Mouse (Mus musculus): ENCODE data around the gene Tnmd. TPM values are rescaled to one million over a fixed set of nuclear protein-coding genes. Genes with fewer than 3 reads are reported as not detected.

Tnmd gene
- under 1 TPM; 0.25 to 0.44 TPM for total RNA-seq (2021)

DNA sequence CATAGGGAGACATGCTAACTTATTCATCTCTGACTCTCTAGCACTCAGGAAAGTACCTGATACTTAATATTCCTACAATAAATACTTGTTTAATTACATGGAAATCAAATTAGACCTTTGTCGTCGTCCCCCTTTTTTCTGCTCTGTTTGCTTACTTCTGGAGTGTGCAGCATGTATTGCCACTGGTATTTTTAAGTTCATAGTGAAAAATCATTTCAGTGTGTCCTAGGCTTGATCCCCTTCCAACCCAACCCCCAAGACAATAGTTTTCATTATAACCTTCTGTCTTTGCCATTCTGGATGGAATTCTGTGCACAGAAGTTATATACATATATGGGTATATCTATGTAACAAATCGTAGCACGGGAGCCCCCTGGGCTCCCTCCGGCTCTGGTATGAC lies at the start of gene Tnmd:
TSS of gene Tnmd (plus strand) at position 301 of the 400 bp plus-strand sequence.
- no peak for DNase-seq (ENCODE audit: low spot score in 2 of 2)
- intact Hi-C loops (cut with DNase I) = no loop called here

DNA sequence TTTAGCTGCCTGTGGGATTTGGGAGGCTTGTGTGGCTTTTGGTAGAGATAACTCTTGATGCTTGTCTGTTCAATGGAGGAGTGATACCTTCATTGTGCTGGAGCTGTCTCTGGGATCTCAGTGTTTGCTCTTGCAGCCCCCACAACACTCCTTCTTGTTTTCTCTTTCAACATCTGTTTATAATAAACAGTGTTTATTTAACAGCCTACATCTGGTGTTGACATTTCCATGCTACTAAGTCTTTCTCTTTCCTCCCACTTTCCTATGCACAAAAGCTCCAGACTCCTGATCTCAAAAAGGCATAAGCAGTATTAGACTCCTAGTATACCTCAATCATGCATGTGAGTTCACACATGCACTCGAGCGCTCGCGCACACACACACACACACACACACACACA lies 2.9 kb downstream of the Tnmd start:
- no peak for DNase-seq (ENCODE audit: low spot score in 2 of 2)
- intact Hi-C loops (cut with DNase I) = no loop called here

DNA sequence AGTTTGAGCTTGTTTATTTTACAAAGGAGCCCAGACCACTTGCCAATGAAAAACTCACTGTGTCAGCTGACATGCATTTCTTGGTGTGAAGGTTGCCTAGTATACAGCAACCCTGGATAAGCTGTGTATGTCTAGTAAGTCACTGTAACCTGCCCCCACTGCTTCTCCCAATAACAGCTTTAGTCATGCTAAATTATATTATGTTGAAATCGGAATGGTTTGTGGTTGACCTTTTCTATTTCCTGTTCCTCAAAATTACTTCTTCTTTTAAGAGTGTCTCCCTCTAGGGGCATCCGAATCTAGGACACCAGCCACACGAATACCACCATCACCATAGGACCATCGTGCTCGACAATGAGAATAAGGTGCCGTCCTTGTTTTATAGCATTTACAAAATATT lies 19.0 kb downstream of the Tnmd start:
- intact Hi-C loops (cut with DNase I) = loop anchor here (5.0 kb wide), 1 partner anchor 82 kb away; no protein-coding TSS in a partner anchor
- DNase-seq (ENCODE audit: low spot score in 2 of 2) = no peak

DNA sequence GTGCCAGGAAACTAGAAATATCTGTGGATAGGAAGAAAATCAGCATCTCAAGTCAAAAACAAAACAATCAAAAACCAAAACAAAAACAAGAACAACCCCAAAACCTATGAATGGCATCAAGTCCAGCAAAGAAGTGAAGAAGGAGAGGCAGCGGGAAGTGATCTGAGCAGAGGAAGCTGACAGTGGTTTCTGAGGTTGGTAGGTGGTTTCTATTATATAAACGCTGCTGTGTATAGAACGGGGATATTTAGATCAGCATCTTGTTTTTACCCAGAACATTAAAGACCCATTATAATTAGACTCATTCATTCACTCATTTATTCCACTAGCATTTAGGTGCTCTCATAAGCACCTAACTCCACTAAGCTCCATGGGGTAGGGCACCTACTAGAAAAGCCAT lies 36.5 kb downstream of the Tnmd start:
- intact Hi-C loops (cut with DNase I) = no loop called here
- DNase-seq (ENCODE audit: low spot score in 2 of 2) = no peak

DNA sequence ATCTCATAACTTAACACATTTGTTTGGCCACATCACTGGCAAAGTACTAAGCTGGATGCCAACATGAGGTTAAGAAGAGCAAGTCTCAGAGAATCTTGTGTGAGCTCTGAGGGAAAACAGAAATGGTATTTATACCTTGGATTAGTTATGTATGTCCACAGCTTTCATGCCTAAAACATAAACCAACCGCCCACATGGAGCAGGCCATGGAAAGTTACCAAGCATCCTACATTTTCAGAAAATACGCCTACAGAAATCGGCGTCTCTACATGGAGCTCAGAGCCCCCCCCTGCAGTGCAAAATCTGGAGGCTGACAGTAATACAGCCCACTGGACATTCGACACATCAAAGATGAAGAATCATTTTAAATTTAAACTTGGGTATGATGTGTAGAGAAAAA lies 37.3 kb downstream of the Tnmd start:
- peak in 1 of 2 experiments; percentile 63 for DNase-seq (ENCODE audit: low spot score in 2 of 2)
- intact Hi-C loops (cut with DNase I) = no loop called here

DNA sequence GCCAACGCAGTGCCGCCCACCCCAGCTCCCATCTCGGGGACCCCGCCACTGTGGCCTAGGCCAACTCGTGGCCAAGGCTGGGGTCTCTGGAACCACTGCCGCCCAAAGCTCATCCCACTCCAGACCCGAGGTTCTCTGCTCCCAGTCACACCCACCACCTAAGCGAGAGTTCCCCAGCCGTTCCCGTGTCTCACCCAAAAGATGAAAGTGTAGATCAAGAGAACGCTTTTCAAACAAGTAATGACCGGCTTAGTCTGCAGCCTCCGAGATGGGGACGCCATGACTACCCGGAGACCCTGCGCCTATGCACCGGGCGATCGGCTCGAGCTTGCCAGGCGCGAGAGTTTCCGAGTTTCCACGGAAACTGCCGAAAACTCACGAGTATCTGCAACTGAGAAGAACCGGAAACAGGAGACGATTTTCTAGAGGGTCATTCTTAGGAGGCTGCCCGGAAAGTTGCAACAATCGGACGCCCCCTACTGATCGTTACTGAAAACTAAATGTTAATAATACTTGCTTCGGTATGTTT lies 47.3 kb downstream of the Tnmd start, which contains the start of gene Tspan6:
TSS of gene Tspan6 (minus strand) at position 416 of the 529 bp plus-strand sequence.
- intact Hi-C loops (cut with DNase I) = loop anchor here (10.0 kb wide), 1 partner anchor 113 kb away; no protein-coding TSS in a partner anchor
- peak; percentile 78 to 87 for DNase-seq (ENCODE audit: low spot score in 2 of 2)

DNA sequence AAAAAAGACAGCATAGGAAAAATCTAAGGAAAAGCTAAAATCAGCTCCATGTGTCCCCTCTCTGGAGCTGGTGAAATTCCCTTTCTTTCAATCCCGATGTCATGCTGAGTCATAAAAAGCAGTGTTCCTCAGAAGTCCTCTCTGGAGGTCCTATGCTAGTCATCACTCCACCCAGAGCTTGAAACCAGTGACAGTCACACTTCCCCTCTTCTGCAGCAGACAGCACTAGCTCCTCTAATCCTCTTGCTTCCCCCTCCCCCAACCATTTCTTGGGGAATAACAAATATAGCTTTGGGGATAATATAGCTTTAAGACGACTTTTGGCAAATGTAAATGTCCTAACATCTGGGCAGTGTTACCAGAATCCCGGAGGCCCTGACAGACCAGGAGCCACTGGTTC lies 57.5 kb downstream of the Tnmd start, which contains the start of gene Srpx2:
TSS of gene Srpx2 (plus strand) at position 166 of the 400 bp plus-strand sequence.
- no peak for DNase-seq (ENCODE audit: low spot score in 2 of 2)
- intact Hi-C loops (cut with DNase I) = no loop called here

DNA sequence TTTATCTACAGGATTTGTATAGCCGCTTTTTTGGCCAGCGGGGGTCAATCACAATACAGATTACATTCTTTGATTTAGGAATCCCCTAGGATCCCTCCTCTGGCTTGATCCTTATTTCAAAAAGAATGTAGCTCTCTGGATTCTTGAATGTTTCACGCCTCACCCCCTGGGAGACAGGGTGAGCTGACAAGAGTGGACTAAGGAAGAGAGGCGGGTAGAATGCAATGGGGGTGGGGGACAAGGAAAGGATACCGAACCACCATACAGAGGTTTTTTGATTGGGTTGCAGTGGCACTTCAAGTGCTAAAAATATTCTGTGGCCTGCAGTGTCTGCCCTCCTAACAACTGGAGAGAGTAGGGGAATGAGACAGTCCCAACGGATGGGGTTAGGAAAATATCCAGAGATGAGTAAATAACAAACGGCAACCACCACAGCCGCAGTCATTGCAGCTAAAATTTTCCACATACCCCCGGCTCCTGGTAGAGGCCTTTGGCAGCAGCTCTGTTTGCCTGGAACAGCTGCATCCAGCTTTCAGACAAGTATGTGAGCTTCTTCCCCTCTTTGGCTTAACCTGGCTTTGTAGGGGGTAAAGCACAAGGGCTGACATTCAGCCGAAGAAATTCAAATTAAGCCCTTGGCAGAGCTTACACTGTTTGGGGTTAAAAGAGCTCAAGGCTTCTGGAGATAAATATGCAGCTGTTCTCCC lies 60.8 kb downstream of the Tnmd start:
- DNase-seq (ENCODE audit: low spot score in 2 of 2) = no peak
- intact Hi-C loops (cut with DNase I) = no loop called here

DNA sequence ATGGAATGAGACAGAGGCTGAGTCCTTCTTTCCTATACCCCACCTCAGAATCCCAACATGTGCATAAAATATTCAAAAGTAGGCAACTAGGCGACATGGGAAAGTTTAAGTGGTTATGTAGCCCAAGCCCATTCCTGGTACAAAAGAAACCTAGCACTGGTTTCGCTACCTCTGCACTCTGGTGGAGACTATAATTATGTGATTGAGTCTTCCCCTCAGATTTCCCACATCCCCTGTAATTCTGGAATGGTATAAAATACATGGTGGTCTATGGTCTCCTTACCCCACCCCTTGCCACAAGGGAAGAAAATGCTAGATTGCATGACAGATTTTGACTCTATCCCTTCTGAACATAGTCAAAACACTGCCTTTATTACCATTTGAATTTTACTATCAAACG lies 62.2 kb downstream of the Tnmd start:
- DNase-seq (ENCODE audit: low spot score in 2 of 2) = no peak
- intact Hi-C loops (cut with DNase I) = no loop called here

DNA sequence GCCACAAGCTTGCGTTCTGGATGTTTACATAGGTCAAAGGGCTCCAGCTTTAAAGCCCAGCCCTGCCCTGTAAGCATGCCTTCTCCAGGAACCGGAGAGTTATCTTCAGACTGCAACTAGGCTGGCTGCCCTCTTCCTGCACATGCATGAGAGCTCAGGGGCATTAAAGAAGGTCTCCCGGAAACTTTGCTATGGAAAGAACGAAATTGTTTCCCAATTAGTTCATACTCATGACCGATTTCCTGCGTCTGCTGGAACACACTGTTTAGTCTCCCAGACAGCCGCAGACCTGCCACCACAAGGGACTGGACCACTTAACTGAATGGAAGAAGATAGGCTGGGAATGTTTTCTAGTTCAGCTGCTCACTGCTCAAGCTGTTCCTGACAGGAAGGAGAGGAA lies 63.4 kb downstream of the Tnmd start:
- DNase-seq (ENCODE audit: low spot score in 2 of 2) = no peak
- intact Hi-C loops (cut with DNase I) = no loop called here

Other genes with a start within 250 kb of the Tnmd start
- gene Pcdh19, start 162.0 kb upstream of the Tnmd start, total RNA-seq (2021) = 10 to 100 TPM; 38.8 to 45.7 TPM
- 10 to 100 TPM; 17.1 TPM for gene Tspan6, start 47.4 kb downstream of the Tnmd start, total RNA-seq (2021)
- gene Srpx2, start 57.4 kb downstream of the Tnmd start, total RNA-seq (2021) = 1 to 10 TPM in 1 of 2 experiments, under 1 TPM in 1; 0.69 to 1.3 TPM
- gene Sytl4, start 130.8 kb downstream of the Tnmd start, total RNA-seq (2021) = under 1 TPM; 0.43 to 0.48 TPM
- gene Cstf2, start 208.2 kb downstream of the Tnmd start, total RNA-seq (2021) = 100 to 1,000 TPM; 121 to 131 TPM